Mouse (Mus musculus) G1E (cell line): ENCODE data around the gene Car12. TPM values are rescaled to one million over a fixed set of nuclear protein-coding genes. Genes with fewer than 3 reads are reported as not detected.

Experiments
- ATAC-seq: 2 replicates; pipeline ENCODE4 v1.8.0; 2016; ENCODE audit warnings: mild to moderate bottlenecking; ENCODE audit not compliant: insufficient number of reproducible peaks, poor library complexity, low FRiP score, severe bottlenecking; ENCODE audit errors: extremely low read depth
- DNase-seq: peaks from one replicate; pipeline ENCODE4 v3.0.0; 2012; ENCODE audit warnings: low spot score
- H3K27me3 ChIP-seq: 2 replicates; pipeline ENCODE4 v1.6.1; 2012; ENCODE audit warnings: mild to moderate bottlenecking, low read length, inconsistent platforms; ENCODE audit not compliant: insufficient read depth
- H3K36me3 ChIP-seq: replicated peaks from 2 replicates; pipeline ENCODE3; 2012; ENCODE audit warnings: mild to moderate bottlenecking, inconsistent platforms
- H3K4me1 ChIP-seq: 2 replicates; pipeline ENCODE4 v1.6.1; 2012; ENCODE audit warnings: low read depth, low read length, inconsistent platforms, mixed read lengths; ENCODE audit not compliant: insufficient read depth
- H3K4me3 ChIP-seq: 2 replicates; pipeline ENCODE4 v1.5.1; 2012; ENCODE audit warnings: low read depth, mild to moderate bottlenecking, inconsistent platforms, low read length, moderate library complexity, mixed read lengths
- H3K9me3 ChIP-seq: replicated peaks from 2 replicates; pipeline ENCODE4 v1.6.1; 2012; ENCODE audit warnings: inconsistent platforms
- CTCF ChIP-seq: IDR thresholded peaks from 2 replicates; pipeline ENCODE4 v1.5.1; 2012; ENCODE audit warnings: low read depth, low read length, inconsistent platforms, mixed read lengths
- GATA1 ChIP-seq: IDR thresholded peaks from 2 replicates; pipeline ENCODE4 v1.6.1; 2012; ENCODE audit warnings: borderline replicate concordance, low read length, inconsistent platforms, mixed read lengths
- GATA2 ChIP-seq: IDR thresholded peaks from 2 replicates; pipeline ENCODE4 v1.6.1; 2012; ENCODE audit warnings: low read depth, low read length, inconsistent platforms, borderline replicate concordance
- POLR2AphosphoS5 ChIP-seq: IDR thresholded peaks from 2 replicates; pipeline ENCODE4 v1.6.1; 2012; ENCODE audit warnings: low read depth, low read length, inconsistent platforms; ENCODE audit not compliant: insufficient replicate concordance
- TAL1 ChIP-seq: conservative IDR thresholded peaks from 2 replicates; pipeline ENCODE4 v1.6.1; 2012; ENCODE audit warnings: low read depth, low read length, inconsistent platforms, mixed read lengths
- polyA plus RNA-seq: library from polyadenylated mRNA; stranded (reverse); fragments of >175 nt; gene quantifications from 2 replicates; pipeline ENCODE4 v1.2.3, GENCODE M21; 2012
- total RNA-seq, 2 experiments: library from RNA; stranded (forward) in 1 of 2; stranded (reverse) in 1 of 2; fragments of 200-1000 nt in 1 of 2; fragments of >200 nt in 1 of 2; fragmentation: Nextera tagmentation in 1 of 2; gene quantifications; 2 replicates each; pipeline ENCODE4 v1.2.3; 2014 to 2017

The Car12 gene
- total and polyA plus RNA-seq, 3 experiments: 0.05 TPM; not detected in 2

GRCm38 (mm10) chr9:66669561-66670078, 43.9 kb upstream of the Car12 start:
- ATAC-seq (no peak), DNase-seq (no peak)
- Histone ChIP-seq H3K27me3 (peaks cover 49% of the 10 kb centered on the region), H3K4me1 (no peaks in the 10 kb centered on the region), H3K9me3 (no peaks in the 10 kb centered on the region; the same call in 1 of the 2 replicates), H3K4me3 (no peak overlapping the region), H3K36me3 (no peaks in the 10 kb centered on the region)
- TF ChIP-seq TAL1 (no peak), GATA2 (no peak), GATA1 (no peak), CTCF (no peak), POLR2AphosphoS5 (no peak)

GRCm38 (mm10) chr9:66673771-66674170, 39.7 kb upstream of the Car12 start:
- ATAC-seq (no peak), DNase-seq (no peak)
- H3K4me3 ChIP-seq: no peak overlapping the region
- no peaks in the 10 kb centered on the region for H3K9me3 ChIP-seq
- no peak for TF ChIP-seq GATA2
- TF ChIP-seq CTCF: no peak
- no peak for TF ChIP-seq GATA1
- no peak for TF ChIP-seq TAL1
- no peak for TF ChIP-seq POLR2AphosphoS5
- no peaks in the 10 kb centered on the region for H3K36me3 ChIP-seq
- H3K4me1 ChIP-seq: no peaks in the 10 kb centered on the region
- peaks cover 45% of the 10 kb centered on the region for H3K27me3 ChIP-seq

GRCm38 (mm10) chr9:66675566-66675965, 37.9 kb upstream of the Car12 start:
- no peak overlapping the region for H3K4me3 ChIP-seq
- peaks cover 38% of the 10 kb centered on the region for H3K27me3 ChIP-seq
- no peaks in the 10 kb centered on the region for H3K4me1 ChIP-seq
- TF ChIP-seq CTCF (no peak), TAL1 (no peak), GATA2 (no peak), POLR2AphosphoS5 (no peak), GATA1 (no peak)
- no peaks in the 10 kb centered on the region for H3K36me3 ChIP-seq
- ATAC-seq (no peak), DNase-seq (no peak)
- H3K9me3 ChIP-seq: no peaks in the 10 kb centered on the region

GRCm38 (mm10) chr9:66680102-66680501, 33.4 kb upstream of the Car12 start:
- Histone ChIP-seq H3K4me1 (no peaks in the 10 kb centered on the region), H3K9me3 (no peaks in the 10 kb centered on the region), H3K27me3 (peaks cover 9% of the 10 kb centered on the region; the same call in 1 of the 2 replicates), H3K36me3 (no peaks in the 10 kb centered on the region), H3K4me3 (no peak overlapping the region)
- DNase-seq (no peak), ATAC-seq (no peak)
- TF ChIP-seq POLR2AphosphoS5 (no peak), GATA2 (no peak), GATA1 (no peak), CTCF (no peak), TAL1 (no peak)

GRCm38 (mm10) chr9:66682822-66683221, 30.7 kb upstream of the Car12 start:
- Histone ChIP-seq H3K9me3 (no peaks in the 10 kb centered on the region), H3K4me3 (no peak overlapping the region), H3K36me3 (no peaks in the 10 kb centered on the region), H3K4me1 (no peaks in the 10 kb centered on the region), H3K27me3 (peaks cover 15% of the 10 kb centered on the region; the same call in 1 of the 2 replicates)
- TF ChIP-seq CTCF (no peak), GATA1 (no peak), POLR2AphosphoS5 (no peak), TAL1 (no peak), GATA2 (no peak)
- no peak for DNase-seq
- ATAC-seq: no peak

- H3K9me3 ChIP-seq: no peaks in the 10 kb centered on the region
- no peak overlapping the region for H3K4me3 ChIP-seq
- no peaks in the 10 kb centered on the region for H3K36me3 ChIP-seq
- TF ChIP-seq GATA1: no peak
- TF ChIP-seq GATA2: no peak
- no peak for TF ChIP-seq POLR2AphosphoS5
- no peak for TF ChIP-seq CTCF
- TF ChIP-seq TAL1: no peak
- no peak for DNase-seq
- peaks cover 18% of the 10 kb centered on the region; the same call in 1 of the 2 replicates for H3K27me3 ChIP-seq
- ATAC-seq: no peak
- H3K4me1 ChIP-seq: no peaks in the 10 kb centered on the region
Measured at GRCm38 (mm10) chr9:66685730-66686129, 27.8 kb upstream of the Car12 start.
